ENCODE assay signal across 20 mouse cellular contexts in genomic region chr4:53165231-53165630, GRCm38 (mm10). TPM values are rescaled to one million over a fixed set of nuclear protein-coding genes. Genes with fewer than 3 reads are reported as not detected.
DNase-seq lines count a peak whose midpoint lies in the region; TF ChIP-seq lines count a peak whose summit lies in the region.
"Had no signal": no experiment of that assay in that cellular context is flagged by ENCODE, and none has a peak within 500 bp of the region (broad histone marks: within the 10 kb centered on the region; RNA-seq: fewer than 3 reads in every experiment).

No protein-coding gene starts in this region.

- H3K4me3 ChIP-seq in testis, adult 2 months (ENCODE audit: control insufficient read depth, low read depth, low read length), result peak overlapping the region; percentile 52
- H3K4me3 ChIP-seq: embryonic facial prominence, embryonic 10.5 days; embryonic facial prominence, embryonic 12.5 days; forebrain, embryonic 13.5 days; forebrain, embryonic 15.5 days had no signal

- DNase-seq in testis, postnatal 10 days (ENCODE audit: low spot score), result no peak
- DNase-seq in ES-CJ7 (ENCODE audit: low read depth, low spot score), result peak; percentile 21
- DNase-seq in ZHBTc4 (ENCODE audit: low read depth, low spot score), result peak; percentile 59
- DNase-seq in heart, adult 11 months, result no peak
- no peak for DNase-seq in lung, postnatal 36 days
- DNase-seq: adrenal gland, adult 2 months; adrenal gland, postnatal 10 days; adrenal gland, postnatal 25 days; B cell, adult 2 months; cerebellum, adult 11-12 months; cerebellum, adult 2 months; cerebellum, adult 9-10 months; cerebellum, postnatal 10 days; cerebellum, postnatal 25 days; forebrain, postnatal 0 days had no signal

- H3K4me1 ChIP-seq in testis, adult 2 months (ENCODE audit: control insufficient read depth, insufficient read depth, low read length), result no peaks in the 10 kb centered on the region; the same call in none of the 2 replicates

- no peaks in the 10 kb centered on the region for H3K27me3 ChIP-seq in testis, adult 2 months (ENCODE audit: control insufficient read depth, insufficient read depth, low read length)
- H3K27me3 ChIP-seq: embryonic facial prominence, embryonic 12.5 days; forebrain, embryonic 15.5 days had no signal

- no peak overlapping the region for H3K27ac ChIP-seq in testis, adult 2 months (ENCODE audit: control insufficient read depth, insufficient read depth, low read depth, low read length)
- H3K27ac ChIP-seq: embryonic facial prominence, embryonic 10.5 days; embryonic facial prominence, embryonic 12.5 days; forebrain, embryonic 13.5 days; forebrain, embryonic 15.5 days had no signal

- no peaks in the 10 kb centered on the region for H3K36me3 ChIP-seq in testis, adult 2 months (ENCODE audit: control insufficient read depth, insufficient read depth, low read length)
- H3K36me3 ChIP-seq: embryonic facial prominence, embryonic 10.5 days; embryonic facial prominence, embryonic 12.5 days; forebrain, embryonic 15.5 days had no signal

- TF ChIP-seq POLR2A in testis, adult 2 months (IDR thresholded peaks at IDR 0.05; ENCODE audit: control insufficient read depth, low read depth, low read length), result no peak

- no peak for TF ChIP-seq CTCF in testis, adult 2 months (IDR thresholded peaks at IDR 0.05; ENCODE audit: control insufficient read depth, insufficient read depth, insufficient replicate concordance, low read depth, low read length)

RNA-seq across cellular contexts. Expression of gene Abca1, which starts 5.5 kb away (rescaled TPM):
- 5.0 and 9.8 TPM in 2 replicates for polyA plus RNA-seq in testis, adult 2 months (2012; rRNA removed)

Comparison
In these comparisons a context has a peak if more than half of its experiments do, and no peak if none do; other contexts are left out.
1. DNase-seq: peak in ES-CJ7 (single experiment) and ZHBTc4 (single experiment); none in testis, postnatal 10 days (single experiment), heart, adult 11 months (single experiment) and lung, postnatal 36 days (single experiment).